Mouse (Mus musculus): ENCODE measurements around the gene Higd2a. TPM values are rescaled to one million over a fixed set of nuclear protein-coding genes. Genes with fewer than 3 reads are reported as not detected.

Gene Higd2a
- 24.3 TPM for polyA plus RNA-seq (2014; fragmentation: Illumina TruSeq; extraction: RNeasy Lipid Tissue Mini Kit (QIAGEN cat#74804); ENCODE audit: low read depth, low replicate concordance)

GRCm38 (mm10) chr13:54589996-54590951 lies at the start of gene Higd2a, which contains the start of gene Nop16:
Higd2a (plus strand) TSS chr13:54590207.
Nop16 (minus strand) TSS chr13:54590090.

GRCm38 (mm10) chr13:54565201-54565581 lies 24.8 kb upstream of the Higd2a start, which contains the start of gene 4833439L19Rik:
4833439L19Rik (minus strand) TSS chr13:54565435.

DNA sequence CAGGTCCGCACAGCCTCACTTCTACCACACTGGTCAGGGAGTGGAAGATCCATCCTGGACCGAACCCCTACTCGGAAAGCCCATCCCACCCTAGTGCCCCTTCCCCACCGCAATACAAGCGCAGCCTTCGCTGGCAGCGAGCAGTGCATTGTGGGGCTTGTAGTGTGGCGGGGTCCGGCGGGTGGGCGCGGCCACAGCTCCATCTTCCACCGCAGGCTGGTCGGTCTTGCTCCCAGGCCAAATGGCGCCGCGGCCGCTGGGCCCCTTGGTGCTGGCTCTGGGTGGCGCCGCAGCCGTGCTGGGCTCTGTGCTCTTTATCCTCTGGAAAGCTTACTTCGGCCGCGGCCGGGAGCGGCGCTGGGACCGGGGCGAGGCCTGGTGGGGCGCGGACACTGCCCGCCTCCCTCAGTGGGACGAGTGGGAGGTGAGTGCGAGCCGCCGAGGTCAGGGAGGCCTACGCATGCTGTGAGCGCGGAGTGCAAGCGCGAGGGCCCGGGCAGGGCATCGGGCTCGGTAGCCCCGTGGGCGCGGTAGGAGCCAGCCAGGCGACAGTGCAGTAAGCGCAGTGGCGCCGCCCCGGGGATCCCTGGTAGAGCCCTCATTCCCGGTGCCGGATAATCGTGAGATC lies 15.0 kb upstream of the Higd2a start, which contains the start of gene Arl10:
TSS of gene Arl10 (plus strand) at position 162 of the 628 bp plus-strand sequence.

GRCm38 (mm10) chr13:54610972-54611754 lies 21.2 kb downstream of the Higd2a start, which contains the start of gene Cltb:
Cltb (minus strand) TSS chr13:54611344.

GRCm38 (mm10) chr13:54621155-54621932 lies 31.3 kb downstream of the Higd2a start, which contains the start of gene Faf2:
Faf2 (plus strand) TSS chr13:54621784.

Other genes with a start within 250 kb of the Higd2a start
- 6.3 TPM for gene Cplx2, start 218.9 kb upstream of the Higd2a start, polyA plus RNA-seq (2014; fragmentation: Illumina TruSeq; extraction: RNeasy Lipid Tissue Mini Kit (QIAGEN cat#74804); ENCODE audit: low read depth, low replicate concordance)
- gene Thoc3, start 121.4 kb upstream of the Higd2a start, polyA plus RNA-seq (2014; fragmentation: Illumina TruSeq; extraction: RNeasy Lipid Tissue Mini Kit (QIAGEN cat#74804); ENCODE audit: low read depth, low replicate concordance) = 5.4 TPM
- gene Simc1, start 86.4 kb upstream of the Higd2a start, polyA plus RNA-seq (2014; fragmentation: Illumina TruSeq; extraction: RNeasy Lipid Tissue Mini Kit (QIAGEN cat#74804); ENCODE audit: low read depth, low replicate concordance) = 5.6 TPM
- gene 4833439L19Rik, start 24.8 kb upstream of the Higd2a start, polyA plus RNA-seq (2014; fragmentation: Illumina TruSeq; extraction: RNeasy Lipid Tissue Mini Kit (QIAGEN cat#74804); ENCODE audit: low read depth, low replicate concordance) = 627 TPM
- gene Arl10, start 15.2 kb upstream of the Higd2a start, polyA plus RNA-seq (2014; fragmentation: Illumina TruSeq; extraction: RNeasy Lipid Tissue Mini Kit (QIAGEN cat#74804); ENCODE audit: low read depth, low replicate concordance) = 1.4 TPM
- 12.3 TPM for gene Nop16, start 117 bp upstream of the Higd2a start, polyA plus RNA-seq (2014; fragmentation: Illumina TruSeq; extraction: RNeasy Lipid Tissue Mini Kit (QIAGEN cat#74804); ENCODE audit: low read depth, low replicate concordance)
- 16.1 TPM for gene Cltb, start 21.1 kb downstream of the Higd2a start, polyA plus RNA-seq (2014; fragmentation: Illumina TruSeq; extraction: RNeasy Lipid Tissue Mini Kit (QIAGEN cat#74804); ENCODE audit: low read depth, low replicate concordance)
- gene Faf2, start 31.6 kb downstream of the Higd2a start, polyA plus RNA-seq (2014; fragmentation: Illumina TruSeq; extraction: RNeasy Lipid Tissue Mini Kit (QIAGEN cat#74804); ENCODE audit: low read depth, low replicate concordance) = 35.6 TPM
- gene Rnf44, start 103.7 kb downstream of the Higd2a start, polyA plus RNA-seq (2014; fragmentation: Illumina TruSeq; extraction: RNeasy Lipid Tissue Mini Kit (QIAGEN cat#74804); ENCODE audit: low read depth, low replicate concordance) = 19.1 TPM
- gene Cdhr2, start 111.3 kb downstream of the Higd2a start, polyA plus RNA-seq (2014; fragmentation: Illumina TruSeq; extraction: RNeasy Lipid Tissue Mini Kit (QIAGEN cat#74804); ENCODE audit: low read depth, low replicate concordance) = 4.4 TPM
- not detected for gene Gprin1, start 159.7 kb downstream of the Higd2a start, polyA plus RNA-seq (2014; fragmentation: Illumina TruSeq; extraction: RNeasy Lipid Tissue Mini Kit (QIAGEN cat#74804); ENCODE audit: low read depth, low replicate concordance)
- gene Sncb, start 176.4 kb downstream of the Higd2a start, polyA plus RNA-seq (2014; fragmentation: Illumina TruSeq; extraction: RNeasy Lipid Tissue Mini Kit (QIAGEN cat#74804); ENCODE audit: low read depth, low replicate concordance) = not detected
- not detected for gene Eif4e1b, start 193.8 kb downstream of the Higd2a start, polyA plus RNA-seq (2014; fragmentation: Illumina TruSeq; extraction: RNeasy Lipid Tissue Mini Kit (QIAGEN cat#74804); ENCODE audit: low read depth, low replicate concordance)
- 1.5 TPM for gene Tspan17, start 199.2 kb downstream of the Higd2a start, polyA plus RNA-seq (2014; fragmentation: Illumina TruSeq; extraction: RNeasy Lipid Tissue Mini Kit (QIAGEN cat#74804); ENCODE audit: low read depth, low replicate concordance)